Mouse (Mus musculus) limb, embryonic 10.5 days (tissue): Measurements from ENCODE around the gene Spata21. TPM values are rescaled to one million over a fixed set of nuclear protein-coding genes. Genes with fewer than 3 reads are reported as not detected.

Experiments used
- DNase-seq: peaks from one replicate; pipeline ENCODE4 v3.0.0-alpha.2; 2017; ENCODE audit warnings: low spot score
- H3K27ac ChIP-seq: fragments of 300-500 bp; sonication (generic); 2 replicates; pipeline ENCODE4 v1.5.1; 2016; ENCODE audit warnings: mild to moderate bottlenecking
- H3K27me3 ChIP-seq: fragments of 300-500 bp; sonication (generic); 2 replicates; pipeline ENCODE4 v1.6.1; 2016; ENCODE audit warnings: low read depth, mild to moderate bottlenecking; ENCODE audit not compliant: poor library complexity, severe bottlenecking
- H3K36me3 ChIP-seq: fragments of 300-500 bp; sonication (generic); 2 replicates; pipeline ENCODE4 v1.6.1; 2016; ENCODE audit warnings: mild to moderate bottlenecking, moderate library complexity
- H3K4me1 ChIP-seq: fragments of 300-500 bp; sonication (generic); 2 replicates; pipeline ENCODE4 v1.6.1; 2016
- H3K4me3 ChIP-seq: fragments of 300-500 bp; sonication (generic); 2 replicates; pipeline ENCODE4 v1.5.1; 2016; ENCODE audit warnings: mild to moderate bottlenecking, moderate library complexity
- H3K9me3 ChIP-seq: fragments of 300-500 bp; sonication (generic); replicated peaks from 2 replicates; pipeline ENCODE4 v1.6.1; 2016; ENCODE audit warnings: mild to moderate bottlenecking
- WGBS: fragments of 180-500 bp; shearing (Covaris S2); methylation state at CpG from one replicate; pipeline ENCODE4 v1.1.7; 2016; 5-methylcytosine and 5-hydroxymethylcytosine counted together
- polyA plus RNA-seq: library from polyadenylated mRNA; unstranded; fragments of >200 nt; fragmentation: Nextera tagmentation; extraction: Ambion mirVana; gene quantifications from 2 replicates; pipeline ENCODE4 v1.2.1, GENCODE M21; 2016

Gene Spata21
- polyA plus RNA-seq, 1 experiment from 2014 or later = 0.18 TPM

GRCm38 (mm10) chr4:141158609-141159008 lies 70.5 kb downstream of the Spata21 start:
- no peak overlapping the region for H3K27ac ChIP-seq
- WGBS = 95% methylated on average over 2 of the region's 2 CpGs

GRCm38 (mm10) chr4:141159093-141159492 lies 71.0 kb downstream of the Spata21 start:
- H3K9me3 ChIP-seq = no peaks in the 10 kb centered on the region
- WGBS = 50% methylated on average over 11 of the region's 11 CpGs
- H3K36me3 ChIP-seq = peaks cover 28% of the 10 kb centered on the region
- no peak for DNase-seq
- H3K4me1 ChIP-seq = peaks cover 15% of the 10 kb centered on the region
- H3K27me3 ChIP-seq = no peaks in the 10 kb centered on the region
- no peak overlapping the region for H3K27ac ChIP-seq
- no peak overlapping the region for H3K4me3 ChIP-seq

More at GRCm38 (mm10) chr4:141158609-141159008, 70.5 kb downstream of the Spata21 start:
- Histone ChIP-seq H3K27me3 (no peaks in the 10 kb centered on the region), H3K4me1 (peaks cover 15% of the 10 kb centered on the region), H3K4me3 (no peak overlapping the region), H3K9me3 (no peaks in the 10 kb centered on the region), H3K36me3 (peaks cover 24% of the 10 kb centered on the region)
- no peak for DNase-seq

- Histone ChIP-seq H3K36me3 (peaks cover 33% of the 10 kb centered on the region), H3K4me1 (peaks cover 15% of the 10 kb centered on the region), H3K27me3 (no peaks in the 10 kb centered on the region), H3K4me3 (no peak overlapping the region), H3K27ac (peak overlapping the region; percentile 43; the same call in 1 of the 2 replicates), H3K9me3 (no peaks in the 10 kb centered on the region; the same call in 1 of the 2 replicates)
- no peak for DNase-seq
- WGBS = 61% methylated on average over 5 of the region's 5 CpGs
These were observed 71.5 kb downstream of the Spata21 start for GRCm38 (mm10) chr4:141159666-141160065.

GRCm38 (mm10) chr4:141160193-141160592 lies 72.1 kb downstream of the Spata21 start:
- H3K36me3 ChIP-seq = peaks cover 37% of the 10 kb centered on the region
- no peak overlapping the region for H3K4me3 ChIP-seq
- no peak overlapping the region for H3K27ac ChIP-seq
- WGBS = 95% methylated on average over 4 of the region's 4 CpGs
- H3K9me3 ChIP-seq = no peaks in the 10 kb centered on the region; the same call in 1 of the 2 replicates
- no peak for DNase-seq
- peaks cover 15% of the 10 kb centered on the region for H3K4me1 ChIP-seq
- H3K27me3 ChIP-seq = no peaks in the 10 kb centered on the region

GRCm38 (mm10) chr4:141161699-141162208 lies 73.6 kb downstream of the Spata21 start:
- H3K27ac ChIP-seq = no peak overlapping the region
- H3K4me1 ChIP-seq = peaks cover 15% of the 10 kb centered on the region
- DNase-seq = no peak
- H3K4me3 ChIP-seq = no peak overlapping the region
- H3K36me3 ChIP-seq = peaks cover 44% of the 10 kb centered on the region
- H3K27me3 ChIP-seq = no peaks in the 10 kb centered on the region
- H3K9me3 ChIP-seq = no peaks in the 10 kb centered on the region; the same call in 1 of the 2 replicates
- WGBS = 96% methylated on average over 6 of the region's 6 CpGs

Other genes starting within 250 kb of the Spata21 start
- gene Padi1, start 242.6 kb upstream of the Spata21 start, polyA plus RNA-seq = 0.36 and 0.44 TPM in 2 replicates
- gene Padi2, start 182.0 kb upstream of the Spata21 start, polyA plus RNA-seq = 0.05 and 0.33 TPM in 2 replicates
- 428 and 436 TPM in 2 replicates for gene Sdhb, start 127.1 kb upstream of the Spata21 start, polyA plus RNA-seq
- 33.9 and 44.0 TPM in 2 replicates for gene Atp13a2, start 101.5 kb upstream of the Spata21 start, polyA plus RNA-seq
- gene Mfap2, start 77.9 kb upstream of the Spata21 start, polyA plus RNA-seq = 444 and 521 TPM in 2 replicates
- 10.6 and 11.4 TPM in 2 replicates for gene Crocc, start 27.8 kb upstream of the Spata21 start, polyA plus RNA-seq
- gene Necap2, start 10.0 kb upstream of the Spata21 start, polyA plus RNA-seq = 67.9 and 82.8 TPM in 2 replicates
- 39.0 and 40.2 TPM in 2 replicates for gene Szrd1, start 51.4 kb downstream of the Spata21 start, polyA plus RNA-seq
- gene Fbxo42, start 59.6 kb downstream of the Spata21 start, polyA plus RNA-seq = 27.1 and 32.2 TPM in 2 replicates
- 5.8 and 8.4 TPM in 2 replicates for gene Rsg1, start 125.6 kb downstream of the Spata21 start, polyA plus RNA-seq
- gene Arhgef19, start 151.2 kb downstream of the Spata21 start, polyA plus RNA-seq = 3.7 and 4.7 TPM in 2 replicates
- gene Epha2, start 212.9 kb downstream of the Spata21 start, polyA plus RNA-seq = 4.6 and 5.6 TPM in 2 replicates